ENCODE assay signal across 8 mouse cellular contexts in genomic region chr6:125191332-125192015, GRCm38 (mm10). TPM values are rescaled to one million over a fixed set of nuclear protein-coding genes. Genes with fewer than 3 reads are reported as not detected.
A peak's percentile ranks its signal among the peaks of the same experiment; 100 is the strongest.
DNase-seq lines count a peak whose midpoint lies in the region; ATAC-seq lines count a peak whose summit lies in the region.

TSS of gene Ncapd2 (minus strand) at chr6:125191701.
TSS of gene Mrpl51 (plus strand) at chr6:125191801.

- H3K9me3 ChIP-seq in hindbrain, embryonic 15.5 days, result no peaks in the 10 kb centered on the region

- peak; percentile 98 for ATAC-seq in hindbrain, embryonic 15.5 days (ENCODE audit: low FRiP score, low read depth)

- no peaks in the 10 kb centered on the region for H3K27me3 ChIP-seq in hindbrain, embryonic 15.5 days

- peaks cover 23% of the 10 kb centered on the region for H3K4me1 ChIP-seq in hindbrain, embryonic 15.5 days (replicated peaks)

- DNase-seq in T-cell, adult 2 months (ENCODE audit: low spot score), result peak; percentile 96
- DNase-seq in cerebellum, postnatal 36 days, result peak; percentile 97 to 98
- DNase-seq in frontal cortex, postnatal 36 days (ENCODE audit: low spot score in 2 of 2), result peak; percentile 94 to 98
- peak; percentile 94 for DNase-seq in left cerebral cortex, adult 11 months (ENCODE audit: low spot score)
- DNase-seq in lung, postnatal 4 days, result peak; percentile 98
- DNase-seq in retina, postnatal 7 days (ENCODE audit: low read depth, low spot score), result peak; percentile 96
- peak; percentile 83 for DNase-seq in urinary bladder, adult 2 months (ENCODE audit: low spot score)

- H3K27ac ChIP-seq in hindbrain, embryonic 15.5 days (replicated peaks), result peak within 1 kb of the TSS; percentile 100

- peak within 1 kb of the TSS; percentile 94 for H3K4me2 ChIP-seq in hindbrain, embryonic 15.5 days

- WGBS in hindbrain, embryonic 15.5 days, result under 1% methylated on average over 54 of the region's 54 CpGs

- peaks cover 30% of the 10 kb centered on the region for H3K36me3 ChIP-seq in hindbrain, embryonic 15.5 days

- peak within 1 kb of the TSS; percentile 90 for H3K9ac ChIP-seq in hindbrain, embryonic 15.5 days

- peak within 1 kb of the TSS; percentile 80 for H3K4me3 ChIP-seq in hindbrain, embryonic 15.5 days

RNA-seq across cellular contexts. Expression of gene Ncapd2, which starts in this region (rescaled TPM):
- polyA plus RNA-seq in hindbrain, embryonic 15.5 days (2015; fragmentation: Nextera tagmentation; extraction: Ambion mirVana), result 51.3 and 57.1 TPM in 2 replicates
- 17.3 and 24.3 TPM in 2 replicates for polyA plus RNA-seq in urinary bladder, adult 2 months (2012; rRNA removed)

RNA-seq across cellular contexts. Expression of gene Mrpl51, which starts in this region (rescaled TPM):
- 148 and 150 TPM in 2 replicates for polyA plus RNA-seq in hindbrain, embryonic 15.5 days (2015; fragmentation: Nextera tagmentation; extraction: Ambion mirVana)
- 69.8 and 72.9 TPM in 2 replicates for polyA plus RNA-seq in urinary bladder, adult 2 months (2012; rRNA removed)

Comparison
In these comparisons a context has a peak if more than half of its experiments do, and no peak if none do; other contexts are left out.
1. Peak in every context shown above with its lines: DNase-seq, ATAC-seq, H3K4me3 ChIP-seq and H3K27ac ChIP-seq.